Mouse (Mus musculus) 3134 (cell line): ENCODE results near the gene Nepn.

ENCODE experiments used
- DNase-seq: peaks from one replicate; pipeline ENCODE4 v3.0.0-alpha.2; 2011; ENCODE audit warnings: low spot score; ENCODE audit not compliant: insufficient read length; ENCODE audit errors: extremely low read depth

Nepn gene

GRCm38 (mm10) chr10:52399722-52400121 is 10.9 kb downstream of the Nepn start:
- DNase-seq = no peak

GRCm38 (mm10) chr10:52405160-52405559 is 16.4 kb downstream of the Nepn start:
- DNase-seq = no peak

- no peak for DNase-seq
These were observed 18.8 kb downstream of the Nepn start for GRCm38 (mm10) chr10:52407526-52407925.

- DNase-seq = no peak
These were observed 26.2 kb downstream of the Nepn start for GRCm38 (mm10) chr10:52415020-52415419.

GRCm38 (mm10) chr10:52416458-52416857 is 27.7 kb downstream of the Nepn start:
- DNase-seq = peak; percentile 24

- DNase-seq = peak; percentile 99
These were observed 28.7 kb downstream of the Nepn start, which contains the start of gene Nus1 for GRCm38 (mm10) chr10:52417299-52417997. TSS of gene Nus1 (plus strand) at chr10:52417547.

- DNase-seq = no peak
These were observed 29.5 kb downstream of the Nepn start for GRCm38 (mm10) chr10:52417998-52418860.

- DNase-seq = peak; percentile 14
These were observed 30.2 kb downstream of the Nepn start for GRCm38 (mm10) chr10:52418931-52419330.

- no peak for DNase-seq
These were observed 30.6 kb downstream of the Nepn start for GRCm38 (mm10) chr10:52419402-52419801.

GRCm38 (mm10) chr10:52420526-52420925 is 31.8 kb downstream of the Nepn start:
- DNase-seq = no peak

GRCm38 (mm10) chr10:52421716-52422115 is 32.9 kb downstream of the Nepn start:
- DNase-seq = no peak

- DNase-seq = no peak
These were observed 34.3 kb downstream of the Nepn start for GRCm38 (mm10) chr10:52423097-52423496.

GRCm38 (mm10) chr10:52426314-52426980 is 37.7 kb downstream of the Nepn start:
- DNase-seq = no peak

GRCm38 (mm10) chr10:52427634-52428415 is 39.1 kb downstream of the Nepn start:
- no peak for DNase-seq

GRCm38 (mm10) chr10:52430953-52431352 is 42.2 kb downstream of the Nepn start:
- no peak for DNase-seq

GRCm38 (mm10) chr10:52434836-52435235 is 46.1 kb downstream of the Nepn start:
- no peak for DNase-seq
